Mouse (Mus musculus) midbrain, embryonic 14.5 days (tissue): ENCODE data around the gene Gm20388. TPM values are rescaled to one million over a fixed set of nuclear protein-coding genes. Genes with fewer than 3 reads are reported as not detected.
A peak's percentile ranks its signal among the peaks of the same experiment; 100 is the strongest.

Source experiments
- ATAC-seq: fragments of 200-750 bp; cut with Nextera tagmentation; 2 replicates; pipeline ENCODE4 v1.8.0; 2017; ENCODE audit warnings: moderate number of reproducible peaks, moderate library complexity; ENCODE audit not compliant: low FRiP score, low TSS enrichment
- DNase-seq: peaks from one replicate; pipeline ENCODE4 v3.0.0-alpha.2; 2015
- H3K27ac ChIP-seq: fragments of 300-500 bp; sonication (generic); replicated peaks from 2 replicates; pipeline ENCODE4 v1.5.1; 2014; ENCODE audit warnings: mild to moderate bottlenecking, low read depth, low read length, moderate library complexity
- H3K27me3 ChIP-seq: fragments of 300-500 bp; sonication (generic); 2 replicates; pipeline ENCODE4 v1.6.1; 2014; ENCODE audit warnings: low read length, control low read depth, mixed read lengths; ENCODE audit not compliant: control insufficient read depth, insufficient read depth
- H3K36me3 ChIP-seq: fragments of 300-500 bp; sonication (generic); 2 replicates; pipeline ENCODE4 v1.6.1; 2014; ENCODE audit warnings: low read length, control low read depth; ENCODE audit not compliant: control insufficient read depth, insufficient read depth
- H3K4me1 ChIP-seq: fragments of 300-500 bp; sonication (generic); 2 replicates; pipeline ENCODE4 v1.6.1; 2014; ENCODE audit warnings: mild to moderate bottlenecking, antibody characterized with exemption, low read length, control low read depth; ENCODE audit not compliant: control insufficient read depth, insufficient read depth
- H3K4me2 ChIP-seq: fragments of 300-500 bp; sonication (generic); 2 replicates; pipeline ENCODE4 v1.6.1; 2014; ENCODE audit warnings: mild to moderate bottlenecking, low read length, moderate library complexity
- H3K4me3 ChIP-seq: fragments of 300-500 bp; sonication (generic); replicated peaks from 2 replicates; pipeline ENCODE4 v1.5.1; 2014; ENCODE audit warnings: low read depth, low read length
- H3K9ac ChIP-seq: fragments of 300-500 bp; sonication (generic); replicated peaks from 2 replicates; pipeline ENCODE4 v1.6.1; 2014; ENCODE audit warnings: mild to moderate bottlenecking, low read length, moderate library complexity
- H3K9me3 ChIP-seq: fragments of 300-500 bp; sonication (generic); 2 replicates; pipeline ENCODE4 v1.6.1; 2016; ENCODE audit warnings: low read length, control low read depth, mixed read lengths; ENCODE audit not compliant: control insufficient read depth
- WGBS: fragments of 180-500 bp; shearing (Covaris S2); extraction: QIAGEN DNeasy Blood & Tissue Kit; methylation state at CpG from one replicate; pipeline ENCODE4 v1.1.7; 2014; 5-methylcytosine and 5-hydroxymethylcytosine counted together
- polyA plus RNA-seq: library from polyadenylated mRNA; unstranded; fragments of >200 nt; fragmentation: Nextera tagmentation; extraction: Ambion mirVana; gene quantifications from 2 replicates; pipeline ENCODE4 v1.2.1, GENCODE M21; 2014

The Gm20388 gene
- polyA plus RNA-seq, 1 experiment from 2014 or later: 4.1 TPM

- H3K27ac ChIP-seq: no peak overlapping the region
- H3K4me1 ChIP-seq: peaks cover 10% of the 10 kb centered on the region
- no peak overlapping the region for H3K9ac ChIP-seq
- peaks cover 20% of the 10 kb centered on the region; the same call in 1 of the 2 replicates for H3K36me3 ChIP-seq
- ATAC-seq (no peak), DNase-seq (no peak)
- no peaks in the 10 kb centered on the region for H3K27me3 ChIP-seq
- H3K4me3 ChIP-seq: no peak overlapping the region
- H3K9me3 ChIP-seq: no peaks in the 10 kb centered on the region
- no peak overlapping the region for H3K4me2 ChIP-seq
- WGBS: 89% methylated on average over 5 of the region's 5 CpGs
Measured at GRCm38 (mm10) chr8:120164026-120164425, 253.4 kb downstream of the Gm20388 start.

GRCm38 (mm10) chr8:120167136-120167535 is 256.5 kb downstream of the Gm20388 start:
- Histone ChIP-seq H3K36me3 (peaks cover 5% of the 10 kb centered on the region; the same call in 1 of the 2 replicates), H3K4me1 (peaks cover 10% of the 10 kb centered on the region), H3K27ac (no peak overlapping the region), H3K4me3 (no peak overlapping the region), H3K9me3 (no peaks in the 10 kb centered on the region), H3K9ac (no peak overlapping the region), H3K27me3 (peaks cover 3% of the 10 kb centered on the region; the same call in 1 of the 2 replicates), H3K4me2 (no peak overlapping the region)
- DNase-seq: no peak
- 90% methylated on average over 8 of the region's 8 CpGs for WGBS
- no peak for ATAC-seq

GRCm38 (mm10) chr8:120167821-120168220 is 257.2 kb downstream of the Gm20388 start:
- Histone ChIP-seq H3K4me2 (peak overlapping the region; percentile 19; the same call in 1 of the 2 replicates), H3K4me1 (peaks cover 10% of the 10 kb centered on the region), H3K4me3 (no peak overlapping the region), H3K27me3 (peaks cover 5% of the 10 kb centered on the region; the same call in 1 of the 2 replicates), H3K9ac (no peak overlapping the region), H3K36me3 (0 out of 2 replicates have a peak, but pooled peaks cover under 1% of the 10 kb centered on the region), H3K27ac (no peak overlapping the region; the same call in 1 of the 2 replicates), H3K9me3 (no peaks in the 10 kb centered on the region)
- DNase-seq (peak; percentile 68), ATAC-seq (peak; percentile 31; the same call in 1 of the 2 replicates)
- WGBS: 21% methylated on average over 5 of the region's 5 CpGs

GRCm38 (mm10) chr8:120169119-120169518 is 258.5 kb downstream of the Gm20388 start:
- no peak overlapping the region for H3K9ac ChIP-seq
- DNase-seq (no peak), ATAC-seq (no peak)
- no peak overlapping the region for H3K4me2 ChIP-seq
- no peaks in the 10 kb centered on the region for H3K9me3 ChIP-seq
- H3K27ac ChIP-seq: no peak overlapping the region
- peaks cover 10% of the 10 kb centered on the region for H3K4me1 ChIP-seq
- H3K4me3 ChIP-seq: no peak overlapping the region
- H3K36me3 ChIP-seq: no peaks in the 10 kb centered on the region
- WGBS: 27% methylated on average over 8 of the region's 8 CpGs
- peaks cover 5% of the 10 kb centered on the region; the same call in 1 of the 2 replicates for H3K27me3 ChIP-seq

- no peak for DNase-seq
- WGBS: 78% methylated on average over 1 of the region's 1 CpGs
- Histone ChIP-seq H3K27ac (no peak overlapping the region), H3K4me1 (peaks cover 28% of the 10 kb centered on the region), H3K9me3 (no peaks in the 10 kb centered on the region), H3K27me3 (peaks cover 5% of the 10 kb centered on the region), H3K4me3 (no peak overlapping the region), H3K36me3 (no peaks in the 10 kb centered on the region), H3K4me2 (no peak overlapping the region), H3K9ac (no peak overlapping the region)
- ATAC-seq: no peak
Measured at GRCm38 (mm10) chr8:120173195-120173594, 262.6 kb downstream of the Gm20388 start.

GRCm38 (mm10) chr8:120174606-120175005 is 264.0 kb downstream of the Gm20388 start:
- ATAC-seq: no peak
- no peak overlapping the region for H3K27ac ChIP-seq
- no peak overlapping the region for H3K4me2 ChIP-seq
- H3K36me3 ChIP-seq: no peaks in the 10 kb centered on the region
- H3K27me3 ChIP-seq: peaks cover 5% of the 10 kb centered on the region
- no peak overlapping the region for H3K4me3 ChIP-seq
- DNase-seq: no peak
- no peak overlapping the region for H3K9ac ChIP-seq
- H3K9me3 ChIP-seq: no peaks in the 10 kb centered on the region
- 43% methylated on average over 18 of the region's 18 CpGs for WGBS
- peaks cover 30% of the 10 kb centered on the region for H3K4me1 ChIP-seq

- peaks cover 5% of the 10 kb centered on the region for H3K27me3 ChIP-seq
- ATAC-seq (peak; percentile 10; the same call in 1 of the 2 replicates), DNase-seq (peak; percentile 56)
- peak overlapping the region; percentile 51 for H3K4me2 ChIP-seq
- no peaks in the 10 kb centered on the region for H3K36me3 ChIP-seq
- 4% methylated on average over 4 of the region's 4 CpGs for WGBS
- peaks cover 35% of the 10 kb centered on the region for H3K4me1 ChIP-seq
- H3K9me3 ChIP-seq: no peaks in the 10 kb centered on the region
- H3K4me3 ChIP-seq: no peak overlapping the region
- no peak overlapping the region; the same call in 1 of the 2 replicates for H3K9ac ChIP-seq
- peak overlapping the region; percentile 90 for H3K27ac ChIP-seq
Measured at GRCm38 (mm10) chr8:120176605-120177004, 266.0 kb downstream of the Gm20388 start.

GRCm38 (mm10) chr8:120177318-120178123 is 266.9 kb downstream of the Gm20388 start, which contains the start of gene Fam92b:
Gene Fam92b (minus strand): TSS chr8:120177466.
- Histone ChIP-seq H3K36me3 (no peaks in the 10 kb centered on the region), H3K27ac (peak within 1 kb of the TSS; percentile 90), H3K9me3 (no peaks in the 10 kb centered on the region), H3K4me3 (0 out of 2 replicates have a peak within 1 kb of the TSS, but pooled peaks have one; percentile 9), H3K27me3 (no peaks in the 10 kb centered on the region; the same call in 1 of the 2 replicates), H3K4me2 (peak within 1 kb of the TSS; percentile 51), H3K4me1 (peaks cover 35% of the 10 kb centered on the region), H3K9ac (no peak within 1 kb of the TSS; the same call in 1 of the 2 replicates)
- ATAC-seq (peak; percentile 86), DNase-seq (peak; percentile 94)
- WGBS: under 1% methylated on average over 21 of the region's 26 CpGs
